ENCODE assay signal across 9 mouse cellular contexts in genomic region chr11:29546762-29547161, GRCm38 (mm10). TPM values are rescaled to one million over a fixed set of nuclear protein-coding genes. Genes with fewer than 3 reads are reported as not detected.
DNase-seq lines count a peak whose midpoint lies in the region; ATAC-seq and TF ChIP-seq lines count a peak whose summit lies in the region.
"Had no signal": no experiment of that assay in that cellular context is flagged by ENCODE, and none has a peak within 500 bp of the region (broad histone marks: within the 10 kb centered on the region; RNA-seq: fewer than 3 reads in every experiment).

No protein-coding gene starts in this region.

- peak overlapping the region; percentile 56 for H3K4me2 ChIP-seq in kidney, embryonic 16.5 days (replicated peaks; ENCODE audit: low read depth, low read length)
- peak overlapping the region; percentile 80 for H3K4me2 ChIP-seq in hindbrain, postnatal 0 days (ENCODE audit: low read depth, low read length)
- peak overlapping the region; percentile 71 for H3K4me2 ChIP-seq in midbrain, embryonic 16.5 days (ENCODE audit: low read length)

- H3K4me3 ChIP-seq in kidney, embryonic 16.5 days (ENCODE audit: low read length) = peak overlapping the region; percentile 88
- peak overlapping the region; percentile 82 for H3K4me3 ChIP-seq in embryonic facial prominence, embryonic 10.5 days
- H3K4me3 ChIP-seq in hindbrain, postnatal 0 days (ENCODE audit: low read length) = peak overlapping the region; percentile 77
- H3K4me3 ChIP-seq in midbrain, embryonic 16.5 days (ENCODE audit: low read depth, low read length) = peak overlapping the region; percentile 86

- no peaks in the 10 kb centered on the region for H3K27me3 ChIP-seq in kidney, embryonic 16.5 days (ENCODE audit: insufficient read depth, low read length)
- no peaks in the 10 kb centered on the region for H3K27me3 ChIP-seq in embryonic facial prominence, embryonic 10.5 days (replicated peaks; ENCODE audit: low read depth, poor library complexity, severe bottlenecking)
- H3K27me3 ChIP-seq in hindbrain, postnatal 0 days (ENCODE audit: insufficient read depth, low read length) = no peaks in the 10 kb centered on the region
- H3K27me3 ChIP-seq in midbrain, embryonic 16.5 days (ENCODE audit: control insufficient read depth, insufficient read depth, low read depth, low read length) = no peaks in the 10 kb centered on the region

- no peak for DNase-seq in kidney, postnatal 25 days
- DNase-seq in embryonic facial prominence, embryonic 10.5 days (ENCODE audit: low spot score) = no peak
- DNase-seq in hindbrain, postnatal 0 days (ENCODE audit: low spot score) = no peak
- DNase-seq in cerebellum, postnatal 4 days (ENCODE audit: low spot score in 2 of 2) = no peak
- DNase-seq in layer of hippocampus, postnatal 14 days (ENCODE audit: low spot score in 2 of 2) = no peak
- no peak for DNase-seq in thymus, postnatal 25 days
- DNase-seq: gastrocnemius, postnatal 25 days had no signal

- peak overlapping the region; percentile 94 for H3K9ac ChIP-seq in kidney, embryonic 16.5 days (replicated peaks; ENCODE audit: low read length)
- peak overlapping the region; percentile 84 for H3K9ac ChIP-seq in hindbrain, postnatal 0 days (replicated peaks; ENCODE audit: low read length)
- H3K9ac ChIP-seq in midbrain, embryonic 16.5 days (ENCODE audit: low read depth, low read length) = peak overlapping the region; percentile 88

- no peaks in the 10 kb centered on the region for H3K9me3 ChIP-seq in kidney, embryonic 16.5 days (ENCODE audit: low read length)
- no peaks in the 10 kb centered on the region for H3K9me3 ChIP-seq in embryonic facial prominence, embryonic 10.5 days
- no peaks in the 10 kb centered on the region for H3K9me3 ChIP-seq in hindbrain, postnatal 0 days (ENCODE audit: low read length)
- no peaks in the 10 kb centered on the region for H3K9me3 ChIP-seq in midbrain, embryonic 16.5 days (replicated peaks; ENCODE audit: control insufficient read depth, low read length, poor library complexity, severe bottlenecking)

- H3K27ac ChIP-seq in kidney, embryonic 16.5 days (ENCODE audit: low read length) = peak overlapping the region; percentile 84
- H3K27ac ChIP-seq in embryonic facial prominence, embryonic 10.5 days (replicated peaks) = peak overlapping the region; percentile 94
- H3K27ac ChIP-seq in hindbrain, postnatal 0 days = no peak overlapping the region
- no peak overlapping the region for H3K27ac ChIP-seq in midbrain, embryonic 16.5 days (ENCODE audit: low read length)

- TF ChIP-seq CTCF in hindbrain, postnatal 0 days (IDR thresholded peaks at IDR 0.05; ENCODE audit: low read depth) = no peak

- ATAC-seq in kidney, embryonic 16.5 days (ENCODE audit: low FRiP score, low TSS enrichment) = no peak
- ATAC-seq in hindbrain, postnatal 0 days = no peak
- ATAC-seq in midbrain, embryonic 16.5 days = no peak

- H3K36me3 ChIP-seq in kidney, embryonic 16.5 days (ENCODE audit: insufficient read depth, low read length) = peaks cover 33% of the 10 kb centered on the region
- H3K36me3 ChIP-seq in embryonic facial prominence, embryonic 10.5 days (replicated peaks) = peaks cover 52% of the 10 kb centered on the region
- peaks cover 22% of the 10 kb centered on the region for H3K36me3 ChIP-seq in hindbrain, postnatal 0 days (ENCODE audit: insufficient read depth, low read length)
- H3K36me3 ChIP-seq in midbrain, embryonic 16.5 days (ENCODE audit: control insufficient read depth, insufficient read depth, low read length) = peaks cover 13% of the 10 kb centered on the region

- peaks cover 15% of the 10 kb centered on the region for H3K4me1 ChIP-seq in kidney, embryonic 16.5 days (ENCODE audit: insufficient read depth, low read length)
- peaks cover 13% of the 10 kb centered on the region for H3K4me1 ChIP-seq in embryonic facial prominence, embryonic 10.5 days
- peaks cover 6% of the 10 kb centered on the region; the same call in 1 of the 2 replicates for H3K4me1 ChIP-seq in hindbrain, postnatal 0 days (ENCODE audit: insufficient read depth, low read length)
- peaks cover 13% of the 10 kb centered on the region for H3K4me1 ChIP-seq in midbrain, embryonic 16.5 days (ENCODE audit: control insufficient read depth, insufficient read depth, low read length)

- 13% methylated on average over 2 of the region's 2 CpGs for WGBS in kidney, embryonic 16.5 days
- 29% methylated on average over 2 of the region's 2 CpGs for WGBS in embryonic facial prominence, embryonic 10.5 days
- WGBS in hindbrain, postnatal 0 days = 21% methylated on average over 2 of the region's 2 CpGs
- WGBS in midbrain, embryonic 16.5 days = 24% methylated on average over 2 of the region's 2 CpGs

RNA-seq across cellular contexts. Expression of gene Clhc1, which starts 1.0 kb away (rescaled TPM):
- 0.15 and 0.21 TPM in 2 replicates for polyA plus RNA-seq in kidney, embryonic 16.5 days (2015; fragmentation: Nextera tagmentation; extraction: Ambion mirVana)
- polyA plus RNA-seq in embryonic facial prominence, embryonic 10.5 days (2016; fragmentation: Nextera tagmentation; extraction: Ambion mirVana) = 0.25 and 0.28 TPM in 2 replicates
- total RNA-seq in hindbrain, postnatal 0 days (2014; rRNA removed) = not detected in 2 replicates
- 0.16 TPM in 1 of 2 replicates, not detected in the other for polyA plus RNA-seq in hindbrain, postnatal 0 days (2015; fragmentation: Nextera tagmentation; extraction: Ambion mirVana)
- 0.12 and 0.14 TPM in 2 replicates for polyA plus RNA-seq in midbrain, embryonic 16.5 days (2015; fragmentation: Nextera tagmentation; extraction: Ambion mirVana)
- under 1 TPM in 1 of 2 experiments, not detected in 1; 0.37 TPM for total RNA-seq in layer of hippocampus, postnatal 14 days (2021)
- total RNA-seq: gastrocnemius, postnatal 25 days had no signal

RNA-seq across cellular contexts. Expression of gene Rps27a, which starts 1.1 kb away (rescaled TPM):
- 908 and 951 TPM in 2 replicates for polyA plus RNA-seq in kidney, embryonic 16.5 days (2015; fragmentation: Nextera tagmentation; extraction: Ambion mirVana)
- 1,084 and 1,105 TPM in 2 replicates for polyA plus RNA-seq in embryonic facial prominence, embryonic 10.5 days (2016; fragmentation: Nextera tagmentation; extraction: Ambion mirVana)
- total RNA-seq in hindbrain, postnatal 0 days (2014; rRNA removed) = 355 and 376 TPM in 2 replicates
- 617 and 630 TPM in 2 replicates for polyA plus RNA-seq in hindbrain, postnatal 0 days (2015; fragmentation: Nextera tagmentation; extraction: Ambion mirVana)
- 485 and 507 TPM in 2 replicates for polyA plus RNA-seq in midbrain, embryonic 16.5 days (2015; fragmentation: Nextera tagmentation; extraction: Ambion mirVana)
- total RNA-seq in layer of hippocampus, postnatal 14 days (2021) = 100 to 1,000 TPM; 439 to 442 TPM

RNA-seq across cellular contexts. Expression of gene Mtif2, which starts 20.6 kb away (rescaled TPM):
- 49.8 and 54.4 TPM in 2 replicates for polyA plus RNA-seq in kidney, embryonic 16.5 days (2015; fragmentation: Nextera tagmentation; extraction: Ambion mirVana)
- 45.8 and 49.5 TPM in 2 replicates for polyA plus RNA-seq in embryonic facial prominence, embryonic 10.5 days (2016; fragmentation: Nextera tagmentation; extraction: Ambion mirVana)
- total RNA-seq in hindbrain, postnatal 0 days (2014; rRNA removed) = 17.9 and 32.4 TPM in 2 replicates
- 36.5 and 37.8 TPM in 2 replicates for polyA plus RNA-seq in hindbrain, postnatal 0 days (2015; fragmentation: Nextera tagmentation; extraction: Ambion mirVana)
- polyA plus RNA-seq in midbrain, embryonic 16.5 days (2015; fragmentation: Nextera tagmentation; extraction: Ambion mirVana) = 43.3 and 48.7 TPM in 2 replicates
- 10 to 100 TPM; 37.7 to 41.7 TPM for total RNA-seq in layer of hippocampus, postnatal 14 days (2021)

RNA-seq across cellular contexts. Expression of gene Prorsd1, which starts 31.9 kb away (rescaled TPM):
- polyA plus RNA-seq in kidney, embryonic 16.5 days (2015; fragmentation: Nextera tagmentation; extraction: Ambion mirVana) = 24.5 and 28.8 TPM in 2 replicates
- 16.9 and 20.7 TPM in 2 replicates for polyA plus RNA-seq in embryonic facial prominence, embryonic 10.5 days (2016; fragmentation: Nextera tagmentation; extraction: Ambion mirVana)
- total RNA-seq in hindbrain, postnatal 0 days (2014; rRNA removed) = 2.0 and 3.8 TPM in 2 replicates
- polyA plus RNA-seq in hindbrain, postnatal 0 days (2015; fragmentation: Nextera tagmentation; extraction: Ambion mirVana) = 10.0 and 10.8 TPM in 2 replicates
- polyA plus RNA-seq in midbrain, embryonic 16.5 days (2015; fragmentation: Nextera tagmentation; extraction: Ambion mirVana) = 7.3 and 8.4 TPM in 2 replicates
- total RNA-seq in layer of hippocampus, postnatal 14 days (2021) = 1 to 10 TPM; 4.7 TPM

Comparison
In these comparisons a context has a peak if more than half of its experiments do, and no peak if none do; other contexts are left out.
1. H3K27ac ChIP-seq: peak in kidney, embryonic 16.5 days (single experiment) and embryonic facial prominence, embryonic 10.5 days (single experiment); none in hindbrain, postnatal 0 days (single experiment) and midbrain, embryonic 16.5 days (single experiment).
2. Peak in every context shown above with its lines, with median percentiles within 50 percentile points of each other: H3K4me2 ChIP-seq, H3K4me3 ChIP-seq and H3K9ac ChIP-seq.